Mouse (Mus musculus) MEL (cell line): ENCODE data around the gene A730061H03Rik.

Experiments used
- CTCF ChIP-seq, 3 experiments: IDR thresholded peaks in 2 of 3; conservative IDR thresholded peaks in 1 of 3; 2 replicates each; pipeline ENCODE4 v1.5.1; 2011 to 2012; ENCODE audit warnings: low read length in 3 of 3, low read depth in 2 of 3, mild to moderate bottlenecking in 2 of 3, improper control_type of control experiment in 1 of 3, inconsistent platforms in 1 of 3, mixed read lengths in 1 of 3, moderate library complexity in 1 of 3; ENCODE audit not compliant: control insufficient read depth in 1 of 3, insufficient read depth in 1 of 3, poor library complexity in 1 of 3, severe bottlenecking in 1 of 3
- E2F4 ChIP-seq: IDR thresholded peaks from 2 replicates; pipeline ENCODE4 v1.6.1; 2011; ENCODE audit warnings: low read depth, low read length, improper control_type of control experiment, borderline replicate concordance
- KAT2A ChIP-seq: conservative IDR thresholded peaks from 2 replicates; pipeline ENCODE4 v1.6.1; 2012; ENCODE audit warnings: low read depth, low read length, improper control_type of control experiment, inconsistent platforms
- MAZ ChIP-seq: IDR thresholded peaks from 2 replicates; pipeline ENCODE4 v1.6.1; 2012; ENCODE audit warnings: low read depth, mild to moderate bottlenecking, inconsistent platforms, low read length, improper control_type of control experiment
- MXI1 ChIP-seq: IDR thresholded peaks from 2 replicates; pipeline ENCODE4 v1.6.1; 2011; ENCODE audit warnings: mild to moderate bottlenecking, low read depth, low read length, improper control_type of control experiment
- POLR2A ChIP-seq, 2 experiments: IDR thresholded peaks; 2 replicates each; pipeline ENCODE4 v1.6.1; 2011 to 2012; ENCODE audit warnings: low read length in 2 of 2, mild to moderate bottlenecking in 2 of 2, control low read depth in 1 of 2, improper control_type of control experiment in 1 of 2, low read depth in 1 of 2, moderate library complexity in 1 of 2; ENCODE audit not compliant: control insufficient read depth in 1 of 2, insufficient read depth in 1 of 2, poor library complexity in 1 of 2
- ZC3H11A ChIP-seq: IDR thresholded peaks from 2 replicates; pipeline ENCODE4 v1.6.1; 2012; ENCODE audit warnings: low read depth, mild to moderate bottlenecking, inconsistent platforms, low read length, improper control_type of control experiment

GRCm38 (mm10) chr14:55519604-55520003 is 40.6 kb downstream of the A730061H03Rik start:
- TF ChIP-seq E2F4: no peak
- TF ChIP-seq CTCF (IDR thresholded peaks at IDR 0.05 in 2 of 3, conservative IDR thresholded peaks at IDR 0.05 in 1 of 3; ENCODE audit: control insufficient read depth in 1 of 3, insufficient read depth in 1 of 3, low read depth in 2 of 3, low read length in 3 of 3, poor library complexity in 1 of 3, severe bottlenecking in 1 of 3): no peak
- no peak for TF ChIP-seq KAT2A
- TF ChIP-seq POLR2A (IDR thresholded peaks at IDR 0.05; ENCODE audit: control insufficient read depth in 1 of 2, insufficient read depth in 1 of 2, low read depth in 1 of 2, low read length in 2 of 2, poor library complexity in 1 of 2): no peak
- TF ChIP-seq MXI1: no peak
- TF ChIP-seq ZC3H11A: no peak
- TF ChIP-seq MAZ: no peak
